Mouse (Mus musculus): ENCODE measurements around the gene Rps15a. TPM values are rescaled to one million over a fixed set of nuclear protein-coding genes. Genes with fewer than 3 reads are reported as not detected.

The Rps15a gene
- polyA plus RNA-seq, 1 experiment from 2014 or later: 466 TPM

- H3K9ac ChIP-seq (ENCODE audit: low read depth, low read length): no peak overlapping the region
- no peak overlapping the region for H3K4me3 ChIP-seq (ENCODE audit: low read depth, low read length)
- TF ChIP-seq CTCF (IDR thresholded peaks at IDR 0.05; ENCODE audit: low read depth): no peak
- H3K4me1 ChIP-seq (replicated peaks; ENCODE audit: control insufficient read depth, insufficient read depth, low read length): no peaks in the 10 kb centered on the region
- no peaks in the 10 kb centered on the region for H3K9me3 ChIP-seq (ENCODE audit: control insufficient read depth)
- 74% methylated on average over 1 of the region's 1 CpGs for WGBS
- no peaks in the 10 kb centered on the region for H3K27me3 ChIP-seq (replicated peaks; ENCODE audit: control insufficient read depth, insufficient read depth, low read length)
- H3K27ac ChIP-seq (ENCODE audit: low read depth, low read length): no peak overlapping the region
- peaks cover 62% of the 10 kb centered on the region for H3K36me3 ChIP-seq (ENCODE audit: control insufficient read depth, insufficient read depth)
- no peak for ATAC-seq
- no peak overlapping the region for H3K4me2 ChIP-seq (replicated peaks; ENCODE audit: low read depth)
Measured at GRCm38 (mm10) chr7:118107671-118108070, 8.3 kb downstream of the Rps15a start.

GRCm38 (mm10) chr7:118104458-118105052, 11.4 kb downstream of the Rps15a start:
- Histone ChIP-seq H3K9me3 (ENCODE audit: control insufficient read depth) (no peaks in the 10 kb centered on the region), H3K27ac (ENCODE audit: low read depth, low read length) (no peak overlapping the region)
- 69% methylated on average over 5 of the region's 5 CpGs for WGBS

GRCm38 (mm10) chr7:118103462-118104379, 12.3 kb downstream of the Rps15a start:
- no peak overlapping the region for H3K4me2 ChIP-seq (replicated peaks; ENCODE audit: low read depth)
- ATAC-seq: no peak
- no peak overlapping the region for H3K4me3 ChIP-seq (ENCODE audit: low read depth, low read length)
- H3K36me3 ChIP-seq (ENCODE audit: control insufficient read depth, insufficient read depth): peaks cover 32% of the 10 kb centered on the region
- 32% methylated on average over 5 of the region's 5 CpGs for WGBS
- H3K9me3 ChIP-seq (ENCODE audit: control insufficient read depth): no peaks in the 10 kb centered on the region
- H3K27me3 ChIP-seq (replicated peaks; ENCODE audit: control insufficient read depth, insufficient read depth, low read length): no peaks in the 10 kb centered on the region
- no peaks in the 10 kb centered on the region for H3K4me1 ChIP-seq (replicated peaks; ENCODE audit: control insufficient read depth, insufficient read depth, low read length)
- H3K27ac ChIP-seq (ENCODE audit: low read depth, low read length): no peak overlapping the region
- no peak for TF ChIP-seq CTCF (IDR thresholded peaks at IDR 0.05; ENCODE audit: low read depth)
- H3K9ac ChIP-seq (ENCODE audit: low read depth, low read length): no peak overlapping the region

More at GRCm38 (mm10) chr7:118104458-118105052, 11.4 kb downstream of the Rps15a start:
- Histone ChIP-seq H3K27me3 (replicated peaks; ENCODE audit: control insufficient read depth, insufficient read depth, low read length) (no peaks in the 10 kb centered on the region), H3K4me2 (replicated peaks; ENCODE audit: low read depth) (no peak overlapping the region), H3K9ac (ENCODE audit: low read depth, low read length) (no peak overlapping the region), H3K4me3 (ENCODE audit: low read depth, low read length) (no peak overlapping the region), H3K36me3 (ENCODE audit: control insufficient read depth, insufficient read depth) (peaks cover 37% of the 10 kb centered on the region), H3K4me1 (replicated peaks; ENCODE audit: control insufficient read depth, insufficient read depth, low read length) (no peaks in the 10 kb centered on the region)
- ATAC-seq: peak; percentile 33
- TF ChIP-seq CTCF (IDR thresholded peaks at IDR 0.05; ENCODE audit: low read depth): no peak

GRCm38 (mm10) chr7:118102678-118103461, 13.1 kb downstream of the Rps15a start:
- 31% methylated on average over 4 of the region's 4 CpGs for WGBS

GRCm38 (mm10) chr7:118102231-118102630, 13.8 kb downstream of the Rps15a start:
- no peak overlapping the region for H3K4me3 ChIP-seq (ENCODE audit: low read depth, low read length)
- no peaks in the 10 kb centered on the region for H3K27me3 ChIP-seq (replicated peaks; ENCODE audit: control insufficient read depth, insufficient read depth, low read length)
- TF ChIP-seq CTCF (IDR thresholded peaks at IDR 0.05; ENCODE audit: low read depth): peak; percentile 96
- H3K4me2 ChIP-seq (replicated peaks; ENCODE audit: low read depth): no peak overlapping the region
- peaks cover 17% of the 10 kb centered on the region for H3K36me3 ChIP-seq (ENCODE audit: control insufficient read depth, insufficient read depth)
- H3K9me3 ChIP-seq (ENCODE audit: control insufficient read depth): no peaks in the 10 kb centered on the region
- ATAC-seq: no peak
- WGBS: 45% methylated on average over 4 of the region's 4 CpGs
- H3K4me1 ChIP-seq (replicated peaks; ENCODE audit: control insufficient read depth, insufficient read depth, low read length): no peaks in the 10 kb centered on the region
- no peak overlapping the region for H3K9ac ChIP-seq (ENCODE audit: low read depth, low read length)
- H3K27ac ChIP-seq (ENCODE audit: low read depth, low read length): no peak overlapping the region

More at GRCm38 (mm10) chr7:118102678-118103461, 13.1 kb downstream of the Rps15a start:
- Histone ChIP-seq H3K4me3 (ENCODE audit: low read depth, low read length) (no peak overlapping the region), H3K36me3 (ENCODE audit: control insufficient read depth, insufficient read depth) (peaks cover 23% of the 10 kb centered on the region), H3K27me3 (replicated peaks; ENCODE audit: control insufficient read depth, insufficient read depth, low read length) (no peaks in the 10 kb centered on the region), H3K4me2 (replicated peaks; ENCODE audit: low read depth) (no peak overlapping the region), H3K4me1 (replicated peaks; ENCODE audit: control insufficient read depth, insufficient read depth, low read length) (no peaks in the 10 kb centered on the region), H3K9ac (ENCODE audit: low read depth, low read length) (no peak overlapping the region), H3K27ac (ENCODE audit: low read depth, low read length) (no peak overlapping the region), H3K9me3 (ENCODE audit: control insufficient read depth) (no peaks in the 10 kb centered on the region)
- no peak; the same call in 1 of the 2 replicates for ATAC-seq
- no peak for TF ChIP-seq CTCF (IDR thresholded peaks at IDR 0.05; ENCODE audit: low read depth)

GRCm38 (mm10) chr7:118097615-118098014, 18.4 kb downstream of the Rps15a start:
- Histone ChIP-seq H3K9ac (ENCODE audit: low read depth, low read length) (no peak overlapping the region), H3K4me3 (ENCODE audit: low read depth, low read length) (no peak overlapping the region), H3K27ac (ENCODE audit: low read depth, low read length) (no peak overlapping the region), H3K9me3 (ENCODE audit: control insufficient read depth) (no peaks in the 10 kb centered on the region), H3K4me2 (replicated peaks; ENCODE audit: low read depth) (no peak overlapping the region), H3K4me1 (replicated peaks; ENCODE audit: control insufficient read depth, insufficient read depth, low read length) (no peaks in the 10 kb centered on the region), H3K27me3 (replicated peaks; ENCODE audit: control insufficient read depth, insufficient read depth, low read length) (no peaks in the 10 kb centered on the region), H3K36me3 (ENCODE audit: control insufficient read depth, insufficient read depth) (no peaks in the 10 kb centered on the region)
- ATAC-seq: no peak
- 58% methylated on average over 7 of the region's 7 CpGs for WGBS
- TF ChIP-seq CTCF (IDR thresholded peaks at IDR 0.05; ENCODE audit: low read depth): no peak
